In the genomic region with DNA sequence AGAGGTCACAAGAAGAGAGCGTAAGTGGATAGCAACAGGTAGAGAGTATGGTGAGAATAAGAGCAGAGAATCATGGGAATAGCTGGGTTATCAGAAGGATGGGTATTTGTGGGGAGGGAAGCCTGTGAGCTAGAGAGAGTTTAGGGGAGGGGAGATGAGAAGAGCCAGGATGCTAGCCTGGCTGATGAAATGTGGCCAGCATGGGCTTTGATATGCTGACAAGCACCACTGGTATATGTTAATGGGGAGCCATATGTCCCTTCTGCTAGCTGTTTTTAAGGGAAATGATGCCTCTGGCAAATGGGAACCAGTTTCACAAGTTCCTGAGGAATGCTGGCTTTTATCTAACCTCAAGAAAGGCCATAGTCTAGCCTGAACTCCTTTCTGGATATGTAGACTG, we compare ENCODE assay signal across 19 mouse cellular contexts.
"Had no signal": no experiment of that assay in that cellular context is flagged by ENCODE, and none has a peak within 500 bp of the region (broad histone marks: within the 10 kb centered on the region; RNA-seq: fewer than 3 reads in every experiment).

No protein-coding gene starts in this region.

- H3K9ac ChIP-seq: lung, embryonic 15.5 days; midbrain, embryonic 13.5 days; midbrain, embryonic 15.5 days; neural tube, embryonic 12.5 days had no signal

- H3K9me3 ChIP-seq: lung, embryonic 15.5 days; megakaryocyte, embryonic 14.5 days; midbrain, embryonic 13.5 days; midbrain, embryonic 15.5 days; neural tube, embryonic 12.5 days had no signal

- H3K36me3 ChIP-seq: lung, embryonic 15.5 days; midbrain, embryonic 13.5 days; midbrain, embryonic 15.5 days; neural tube, embryonic 12.5 days had no signal

- H3K27me3 ChIP-seq: lung, embryonic 15.5 days; midbrain, embryonic 13.5 days; midbrain, embryonic 15.5 days; neural tube, embryonic 12.5 days had no signal

- H3K4me1 ChIP-seq: lung, embryonic 15.5 days; midbrain, embryonic 13.5 days; midbrain, embryonic 15.5 days; neural tube, embryonic 12.5 days had no signal

- H3K4me2 ChIP-seq: lung, embryonic 15.5 days; midbrain, embryonic 11.5 days; midbrain, embryonic 13.5 days; midbrain, embryonic 15.5 days; neural tube, embryonic 12.5 days had no signal

- DNase-seq: lung, adult 2 months; lung, postnatal 14 days; lung, postnatal 36 days; retina, postnatal 1 day; right cerebral cortex, adult 18-20 months; right cerebral cortex, postnatal 25 days; right cerebral cortex, postnatal 4 days; spleen, adult 18-20 months; thymus, adult 18-20 months; thymus, postnatal 14 days; thymus, postnatal 36 days had no signal

- H3K4me3 ChIP-seq: lung, embryonic 15.5 days; megakaryocyte, embryonic 14.5 days; midbrain, embryonic 13.5 days; midbrain, embryonic 15.5 days; neural tube, embryonic 12.5 days had no signal

- ATAC-seq: lung, postnatal 0 days; midbrain, embryonic 13.5 days; midbrain, embryonic 15.5 days had no signal

- H3K27ac ChIP-seq: lung, embryonic 15.5 days; macrophage; midbrain, embryonic 13.5 days; midbrain, embryonic 15.5 days; neural tube, embryonic 12.5 days had no signal
